ENCODE assay signal across 16 mouse cellular contexts in genomic region chr3:142346261-142346660, GRCm38 (mm10).
"Had no signal": no experiment of that assay in that cellular context is flagged by ENCODE, and none has a peak within 500 bp of the region (broad histone marks: within the 10 kb centered on the region; RNA-seq: fewer than 3 reads in every experiment).

No protein-coding gene starts in this region.

- H3K4me1 ChIP-seq: midbrain, embryonic 15.5 days; neural tube, embryonic 13.5 days; stomach, embryonic 15.5 days had no signal

- H3K36me3 ChIP-seq: limb, embryonic 13.5 days; midbrain, embryonic 15.5 days; neural tube, embryonic 13.5 days; stomach, embryonic 15.5 days had no signal

- H3K27me3 ChIP-seq: kidney, embryonic 15.5 days; midbrain, embryonic 15.5 days; neural tube, embryonic 13.5 days; stomach, embryonic 15.5 days had no signal

- DNase-seq: kidney, postnatal 14 days; left cerebral cortex, postnatal 4 days; lung, embryonic 14.5 days; lung, postnatal 10 days; lung, postnatal 4 days; retina, postnatal 1 day; right cerebral cortex, postnatal 4 days; spleen, adult 18-20 months; thymus, postnatal 4 days had no signal

- H3K9me3 ChIP-seq: kidney, embryonic 15.5 days; midbrain, embryonic 10.5 days; midbrain, embryonic 15.5 days; neural tube, embryonic 13.5 days; stomach, embryonic 15.5 days had no signal

- H3K4me2 ChIP-seq: kidney, embryonic 15.5 days; limb, embryonic 13.5 days; liver, embryonic 11.5 days; lung, embryonic 14.5 days; midbrain, embryonic 15.5 days; neural tube, embryonic 13.5 days; stomach, embryonic 15.5 days had no signal

- H3K4me3 ChIP-seq: kidney, embryonic 15.5 days; limb, embryonic 13.5 days; midbrain, embryonic 10.5 days; midbrain, embryonic 15.5 days; neural tube, embryonic 13.5 days; stomach, embryonic 15.5 days had no signal

- ATAC-seq: midbrain, embryonic 15.5 days had no signal

- H3K27ac ChIP-seq: kidney, embryonic 15.5 days; limb, embryonic 13.5 days; midbrain, embryonic 10.5 days; midbrain, embryonic 15.5 days; neural tube, embryonic 13.5 days; stomach, embryonic 15.5 days had no signal

- H3K9ac ChIP-seq: kidney, embryonic 15.5 days; limb, embryonic 13.5 days; lung, embryonic 14.5 days; midbrain, embryonic 15.5 days; neural tube, embryonic 13.5 days; stomach, embryonic 15.5 days had no signal
